Mouse (Mus musculus) activated CD4-positive, CD25-positive, alpha-beta regulatory T cell, adult 4 months (primary cell): Measurements from ENCODE around the gene AU040320. TPM values are rescaled to one million over a fixed set of nuclear protein-coding genes. Genes with fewer than 3 reads are reported as not detected.

Experiments used
- ATAC-seq: one replicate; pipeline ENCODE4 v1.8.0; 2017
- polyA plus RNA-seq, 2 experiments: library from polyadenylated mRNA; unstranded; fragments of 100-300 nt; shearing (Covaris generic); gene quantifications; one replicate each; pipeline ENCODE4 v1.2.1; 2017

Gene AU040320
- polyA plus RNA-seq, 2 experiments from 2014 or later: 11.8 to 15.6 TPM

DNA sequence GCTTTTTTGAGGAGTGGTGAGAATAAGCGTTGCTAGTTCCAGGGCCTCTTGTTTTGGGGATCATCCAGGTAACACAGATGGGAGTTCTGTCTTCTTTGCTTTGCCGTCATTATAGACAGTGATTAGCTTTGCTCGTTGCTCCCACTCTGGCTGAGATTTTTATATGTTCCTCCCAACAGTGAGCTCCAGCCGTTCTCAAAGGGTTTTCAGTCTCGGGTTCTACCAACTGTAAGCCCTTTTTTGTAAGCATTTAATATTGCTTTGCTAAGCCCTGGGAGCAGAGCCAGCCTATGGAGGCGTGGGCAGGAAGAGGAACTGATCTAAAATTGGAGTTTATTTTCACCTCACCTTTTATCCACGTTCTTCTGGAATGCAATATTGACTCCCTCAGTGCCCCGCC lies 29.7 kb downstream of the AU040320 start:
- ATAC-seq: no peak

DNA sequence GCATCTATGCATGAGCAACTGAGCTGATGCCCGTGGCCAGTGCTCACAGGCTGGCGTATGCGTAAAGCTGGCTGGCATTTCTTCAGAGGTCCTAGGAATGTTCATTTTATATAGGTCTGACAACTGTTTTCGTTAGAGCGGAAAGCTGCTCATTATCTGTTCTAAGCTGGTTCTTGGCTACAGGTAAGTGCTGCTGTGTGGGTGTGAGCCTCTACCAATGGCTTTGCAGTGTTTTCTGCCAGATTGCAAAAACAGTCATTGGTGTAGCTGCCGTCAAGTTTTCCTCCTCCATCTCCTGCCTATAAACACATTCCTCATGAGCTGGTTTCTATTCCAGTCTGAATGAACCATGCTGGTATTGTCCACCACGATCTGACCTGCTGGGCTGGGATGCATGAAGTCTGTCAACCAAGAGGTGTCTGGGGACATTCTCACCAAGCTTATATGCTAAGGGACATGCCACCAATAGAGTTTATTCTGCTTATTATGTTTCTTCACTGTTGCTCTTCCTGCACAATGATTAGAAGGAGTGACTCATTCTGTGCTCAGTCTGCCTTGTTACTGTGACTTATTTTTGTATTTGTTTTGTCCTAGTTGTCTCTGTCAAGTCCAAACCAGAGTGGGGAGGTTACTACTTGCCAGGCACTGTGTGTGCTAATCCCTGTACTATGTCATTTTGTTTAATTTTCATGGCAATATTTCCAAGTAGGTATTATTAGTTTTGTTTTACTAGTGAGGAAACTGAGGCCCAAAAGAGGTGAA lies 39.2 kb downstream of the AU040320 start:
- ATAC-seq: no peak

DNA sequence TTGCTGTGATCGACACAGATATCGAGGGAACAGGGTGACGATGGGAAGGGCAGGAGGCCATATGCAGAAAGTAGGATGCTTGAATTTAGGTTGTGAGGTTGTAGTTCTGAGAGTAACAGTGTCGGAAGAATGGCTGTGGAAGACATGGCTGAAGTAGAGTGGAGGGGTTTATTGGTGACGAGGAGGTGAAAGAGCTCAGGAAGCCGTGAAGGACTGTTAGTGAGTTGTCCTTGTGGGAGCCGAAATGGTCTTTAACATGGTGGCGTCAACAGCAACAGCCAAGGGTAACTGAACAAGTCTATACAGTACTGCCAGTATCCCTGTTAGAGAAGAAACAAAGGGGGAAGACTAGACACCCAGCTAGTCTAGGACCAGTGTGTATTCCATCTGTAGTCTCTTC lies 48.8 kb downstream of the AU040320 start:
- no peak for ATAC-seq

DNA sequence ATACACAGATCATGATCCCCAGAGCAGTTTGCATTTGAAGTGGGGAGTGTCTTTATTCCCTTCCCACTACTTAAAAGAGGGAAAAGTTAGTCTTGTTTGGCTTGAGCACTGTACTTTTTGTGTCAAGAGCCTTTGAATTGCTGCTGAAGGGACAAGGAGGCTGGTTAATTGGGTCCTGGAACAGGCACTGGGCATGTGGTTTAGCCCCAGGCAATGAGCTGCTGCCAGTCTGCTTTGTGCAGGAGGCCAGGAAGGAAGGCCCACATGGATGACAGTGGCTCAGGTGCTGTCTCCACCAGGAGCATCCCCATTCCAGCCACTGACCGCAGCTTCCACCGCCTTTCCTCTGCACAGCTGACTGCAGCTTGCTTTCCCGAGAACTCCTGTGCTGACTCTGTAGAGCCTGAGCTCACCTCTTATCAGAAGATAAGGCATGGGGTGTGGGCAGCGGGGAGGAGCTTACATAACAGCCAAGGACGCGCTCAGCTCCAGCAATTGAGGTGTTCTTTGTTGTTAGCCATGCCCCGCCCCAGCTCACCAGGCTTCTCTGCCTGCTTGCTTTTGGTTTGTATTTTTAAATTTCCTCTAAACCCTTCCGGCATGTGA lies 50.0 kb downstream of the AU040320 start:
- no peak for ATAC-seq

DNA sequence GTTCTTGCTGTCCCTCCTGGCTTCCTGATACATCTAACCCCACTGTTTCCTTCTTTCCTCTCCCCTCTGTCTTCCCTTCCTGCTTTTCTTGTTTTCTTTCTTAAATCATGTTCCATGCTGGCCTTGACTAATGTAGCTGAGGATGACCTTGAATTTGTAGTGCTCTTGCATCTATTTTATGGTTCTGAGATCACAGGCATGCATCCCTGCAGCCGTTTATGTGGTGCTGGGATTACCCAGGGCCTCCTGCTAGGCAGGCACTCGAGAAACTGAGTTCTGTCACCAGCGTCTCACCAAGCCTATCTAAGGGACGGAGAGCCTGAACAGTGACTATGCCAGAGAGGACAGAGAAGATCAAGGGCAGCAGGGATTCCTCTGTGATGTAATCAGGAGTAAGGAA lies 52.4 kb downstream of the AU040320 start:
- no peak for ATAC-seq

DNA sequence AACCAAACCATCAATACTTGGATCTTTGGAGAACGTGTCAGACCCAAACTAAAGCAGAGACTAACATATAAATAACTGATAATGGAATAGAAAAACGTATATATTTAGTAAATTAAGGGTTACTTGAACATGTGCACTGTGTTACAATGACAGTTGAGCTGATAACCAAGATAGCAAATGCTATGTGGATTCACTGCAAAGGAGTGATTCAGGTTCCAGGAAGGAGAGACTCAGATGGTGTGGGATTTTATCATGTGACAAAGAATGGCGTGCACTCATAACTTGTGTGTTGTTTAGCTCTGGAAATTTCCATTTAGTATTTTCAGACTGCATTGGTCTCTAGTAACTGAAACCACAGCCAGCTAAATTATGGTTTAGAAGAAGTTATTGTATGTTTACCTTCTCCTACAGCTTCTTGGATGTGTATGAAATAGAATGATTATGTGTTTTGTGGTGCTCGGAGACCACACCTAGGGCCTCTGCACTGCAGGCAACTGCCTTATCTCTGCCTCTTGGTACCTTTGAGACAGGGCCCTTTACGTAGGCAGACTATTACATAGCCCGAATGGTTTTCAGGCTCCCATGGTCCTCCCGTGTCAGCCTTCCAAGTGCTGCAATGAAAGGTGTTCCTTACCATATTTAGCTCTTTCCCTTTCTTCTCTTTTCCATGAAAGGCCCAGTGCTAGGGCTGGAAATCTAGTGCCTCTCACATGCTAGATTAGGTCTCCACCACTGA lies 53.5 kb downstream of the AU040320 start:
- no peak for ATAC-seq

DNA sequence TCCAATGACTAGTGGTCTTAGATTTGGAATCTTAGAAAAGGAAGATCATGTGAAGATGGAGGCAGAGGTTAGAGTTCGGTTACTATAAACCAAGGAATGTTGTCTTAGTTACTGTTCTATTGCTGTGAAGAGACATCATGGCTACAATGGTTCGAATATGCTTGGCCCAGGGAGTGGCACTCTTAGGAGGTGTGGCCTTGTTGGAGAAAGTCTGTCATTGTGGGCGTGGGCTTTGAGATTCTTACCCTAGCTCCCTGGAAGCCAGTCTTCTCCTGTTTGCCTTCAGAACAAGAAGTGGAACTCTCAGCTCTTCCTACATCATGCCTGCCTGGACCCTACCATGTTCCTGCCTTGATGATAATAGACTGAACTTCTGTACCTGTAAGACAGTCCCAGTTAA lies 57.2 kb downstream of the AU040320 start:
- ATAC-seq: no peak

DNA sequence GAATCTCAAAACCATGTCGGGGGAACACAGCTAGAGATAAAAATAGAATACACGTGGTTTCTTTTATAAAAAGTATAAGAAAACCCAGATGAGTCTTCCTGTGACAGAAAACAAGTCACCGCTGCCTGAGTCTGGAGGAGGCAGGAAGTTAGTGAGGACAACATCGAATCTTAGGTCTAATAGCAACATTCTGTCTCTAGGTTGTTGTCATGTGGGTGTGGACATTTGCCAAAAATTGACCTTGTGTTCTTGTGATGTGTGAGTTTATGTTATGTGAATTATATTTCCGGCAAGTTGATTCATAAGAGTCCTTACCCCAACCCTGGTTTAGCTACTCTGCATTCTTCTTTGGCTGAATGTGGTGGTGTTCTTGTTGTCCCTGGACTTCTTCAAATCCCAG lies 59.9 kb downstream of the AU040320 start:
- peak; percentile 79 for ATAC-seq

DNA sequence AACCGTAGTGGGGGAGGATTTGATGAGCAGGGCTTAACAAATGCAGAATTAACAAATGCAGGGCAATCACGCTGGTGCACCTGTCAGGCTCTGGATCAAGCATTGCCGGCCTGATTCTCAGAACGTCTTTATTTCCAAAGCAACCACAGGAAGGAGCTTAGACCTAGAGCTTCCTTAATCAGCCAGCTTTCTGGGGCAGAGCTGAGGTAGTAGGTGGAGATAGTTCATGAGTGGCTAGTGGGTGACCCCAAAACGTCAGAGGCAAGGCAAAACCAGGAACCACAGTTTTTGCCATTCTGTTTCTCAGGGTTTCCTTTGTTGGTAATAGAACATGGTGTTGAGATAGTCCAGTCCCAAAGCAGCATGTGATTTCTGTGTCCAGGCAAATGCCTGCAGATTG lies 61.5 kb downstream of the AU040320 start:
- ATAC-seq: peak; percentile 40

DNA sequence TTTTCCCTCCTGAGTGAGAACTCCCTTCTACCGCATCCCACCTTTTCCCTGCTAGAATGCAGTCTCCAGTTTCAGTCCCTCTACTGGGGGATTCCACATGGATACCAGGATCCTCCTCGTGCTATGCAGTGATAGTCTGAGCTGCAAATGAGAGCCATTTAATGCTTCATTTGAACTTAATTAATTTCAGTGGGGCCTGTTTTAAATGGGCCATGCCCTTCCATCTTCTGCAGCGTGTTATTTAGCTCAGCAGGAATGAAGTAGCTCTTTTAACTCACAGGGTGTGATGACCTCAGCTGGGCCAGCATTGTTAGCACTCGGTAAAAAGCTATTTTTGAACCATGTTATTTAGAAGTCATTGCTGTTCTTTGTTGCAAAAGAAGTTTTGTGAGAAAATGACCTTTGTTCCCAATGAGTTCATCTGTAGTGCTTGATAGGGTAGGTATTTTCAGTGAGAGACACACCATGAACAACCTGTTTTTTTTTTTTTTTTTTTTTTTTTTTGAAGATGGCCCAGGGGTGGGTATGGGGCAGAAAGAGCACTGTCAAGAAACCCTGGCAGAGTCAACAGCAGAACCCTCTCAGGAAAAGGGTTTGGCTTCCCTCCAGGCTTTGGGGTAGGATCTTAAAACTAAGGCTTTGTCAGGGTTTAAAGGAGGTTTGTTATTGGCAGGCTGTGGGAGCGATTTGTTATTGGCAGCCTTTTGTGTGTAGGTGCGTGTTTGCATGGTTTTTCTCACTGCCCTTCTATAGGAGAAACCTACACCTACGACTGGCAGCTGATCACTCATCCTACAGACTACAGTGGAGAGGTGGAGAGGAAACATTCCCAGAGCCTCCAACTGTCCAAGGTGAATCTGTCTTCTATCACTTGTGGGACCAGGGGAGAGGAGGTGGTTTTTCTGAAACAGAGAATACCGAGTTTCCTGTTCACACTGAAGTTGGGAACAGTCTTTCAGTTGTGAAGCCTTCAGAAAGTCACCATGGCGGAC lies 69.8 kb downstream of the AU040320 start:
- no peak for ATAC-seq

DNA sequence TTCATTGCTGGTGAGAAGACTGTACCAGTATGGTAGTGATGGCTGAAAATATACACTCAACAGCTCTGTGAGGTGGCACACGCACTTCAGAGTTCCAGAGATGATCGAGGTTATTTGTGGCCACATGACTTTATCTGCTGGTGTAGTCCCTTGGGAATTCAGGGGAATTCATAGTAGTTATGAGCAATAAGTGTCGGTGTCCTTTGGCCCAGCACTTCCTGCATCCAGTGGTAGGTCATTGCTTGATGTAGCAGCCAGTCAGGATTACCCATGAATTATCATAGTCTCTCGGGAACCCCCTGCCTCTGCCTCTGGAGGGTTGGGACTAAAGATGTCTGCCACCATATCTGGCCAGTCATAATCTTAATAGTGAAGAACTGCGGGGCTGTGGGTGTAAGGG lies 70.6 kb downstream of the AU040320 start:
- no peak for ATAC-seq

DNA sequence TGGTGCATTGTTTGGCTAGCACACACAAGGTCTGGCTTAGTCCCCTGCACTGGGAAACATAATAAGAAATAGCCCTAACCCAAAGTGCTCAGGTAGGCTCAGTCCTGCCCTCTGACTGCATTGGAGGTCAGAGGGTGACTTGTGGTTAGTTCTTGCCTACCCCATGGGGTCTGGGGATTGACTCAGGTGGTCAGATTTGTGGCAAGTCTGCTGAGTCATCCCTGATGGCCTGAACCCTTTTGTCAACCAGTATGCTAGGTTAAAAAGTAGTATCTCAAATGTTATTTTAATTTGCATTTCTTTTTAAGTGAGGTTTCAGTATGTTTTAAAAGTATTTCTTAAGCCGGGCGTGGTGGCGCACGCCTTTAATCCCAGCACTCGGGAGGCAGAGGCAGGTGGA lies 77.8 kb downstream of the AU040320 start:
- ATAC-seq: no peak

DNA sequence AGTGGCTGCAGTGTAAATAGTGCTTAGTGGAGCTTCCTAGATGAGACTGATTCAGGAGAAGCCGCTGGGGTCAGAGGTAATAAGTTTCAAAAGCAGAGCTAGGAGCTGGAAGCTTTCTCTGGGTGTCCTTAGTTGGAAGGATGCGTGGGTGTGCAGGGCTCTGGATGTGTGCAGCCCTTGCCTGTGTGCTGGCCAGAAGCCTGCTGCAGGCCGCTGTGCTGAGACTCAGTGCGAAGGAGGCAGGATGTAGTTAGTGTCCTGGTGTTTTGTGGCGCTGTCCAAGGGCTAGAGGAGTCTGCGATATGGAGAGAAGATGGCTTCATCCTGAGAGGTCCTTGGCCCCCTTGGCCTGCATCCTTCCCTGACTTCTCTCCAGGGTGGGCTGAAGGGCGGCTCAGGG lies 85.5 kb downstream of the AU040320 start:
- no peak for ATAC-seq

DNA sequence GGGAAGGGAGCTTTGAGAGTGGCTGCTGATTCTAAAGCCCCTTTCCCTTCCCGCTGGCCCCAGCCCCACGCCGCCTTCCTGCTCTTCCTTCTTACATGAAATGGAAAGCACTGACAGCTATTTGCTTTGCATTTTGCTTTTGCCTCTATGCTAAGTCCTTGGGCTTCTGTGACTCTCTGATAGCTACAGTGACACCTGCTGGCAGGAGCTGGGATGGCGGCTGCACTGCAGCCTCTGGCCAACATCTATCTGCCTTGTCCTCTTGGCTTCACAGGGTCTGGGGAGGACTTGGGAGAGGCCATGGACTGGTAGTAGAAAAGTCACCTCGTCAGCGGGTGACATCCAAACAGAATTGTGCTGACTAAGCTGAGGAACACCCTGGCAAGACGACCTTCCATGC lies 86.5 kb downstream of the AU040320 start:
- ATAC-seq: peak; percentile 65

DNA sequence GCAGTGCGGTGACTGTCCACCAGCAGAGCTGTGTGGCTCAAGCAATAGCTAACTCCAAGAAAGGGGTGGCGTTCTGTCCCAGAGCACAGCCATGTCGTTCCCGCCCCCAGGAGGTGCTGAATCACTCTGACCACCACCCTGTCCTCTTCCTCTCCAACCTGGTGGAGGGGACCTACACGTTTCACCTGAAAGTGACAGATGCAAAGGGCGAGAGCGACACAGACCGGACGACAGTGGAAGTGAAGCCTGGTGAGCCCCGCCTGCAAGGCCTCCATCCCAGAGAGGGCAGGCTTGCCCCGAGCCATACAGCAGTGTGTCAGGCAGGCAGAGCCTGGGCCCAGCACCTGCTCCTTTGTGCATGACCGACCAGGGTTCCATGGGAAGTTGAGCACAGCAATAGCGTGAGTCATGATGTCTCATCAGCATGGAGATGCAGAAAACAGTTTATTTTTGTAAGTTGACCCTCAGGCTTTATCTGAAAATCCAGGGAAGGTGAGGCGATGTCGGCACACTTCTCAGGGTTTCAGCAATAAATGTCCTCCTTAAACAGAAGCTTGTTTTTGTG lies 87.7 kb downstream of the AU040320 start:
- no peak for ATAC-seq

DNA sequence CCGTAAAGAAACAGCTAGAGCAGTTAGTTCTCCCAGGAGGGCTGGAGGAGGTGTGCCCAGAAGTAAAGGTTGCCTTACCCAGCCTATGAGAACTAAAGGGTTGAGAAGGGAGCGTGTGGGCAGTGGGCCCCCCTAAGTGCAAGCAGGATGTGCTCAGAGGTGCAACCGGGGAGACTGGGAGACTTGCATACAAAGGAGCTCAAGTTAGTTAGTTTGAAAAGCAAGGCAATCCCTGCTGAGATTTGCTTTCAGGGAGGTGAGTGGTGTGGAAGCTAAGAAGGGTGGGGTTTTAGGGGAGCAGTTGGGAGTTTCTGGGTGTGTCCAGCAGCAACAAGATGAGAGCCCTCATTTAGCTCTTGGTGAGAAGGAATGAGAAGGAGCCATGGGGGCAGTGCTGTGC lies 89.6 kb downstream of the AU040320 start:
- no peak for ATAC-seq

DNA sequence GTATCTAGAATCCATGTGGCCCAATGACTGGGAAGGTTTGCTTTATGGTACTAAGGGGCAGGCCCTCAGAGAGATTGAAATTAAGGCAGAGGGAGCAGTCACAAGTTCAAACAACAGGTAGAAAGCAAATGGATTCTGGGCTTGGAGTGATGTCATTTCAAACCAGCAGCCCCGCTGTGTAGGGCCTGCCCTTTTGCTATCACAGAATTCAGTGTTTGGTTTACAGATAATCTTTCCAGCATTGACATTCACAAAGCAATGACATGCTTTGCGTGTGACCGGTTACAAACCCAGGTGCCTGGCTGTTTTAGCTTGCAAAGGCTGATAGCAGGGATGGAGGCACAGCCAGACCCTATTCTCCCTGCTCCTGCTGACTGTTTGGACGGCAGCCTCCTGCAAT lies 92.3 kb downstream of the AU040320 start:
- ATAC-seq: no peak

DNA sequence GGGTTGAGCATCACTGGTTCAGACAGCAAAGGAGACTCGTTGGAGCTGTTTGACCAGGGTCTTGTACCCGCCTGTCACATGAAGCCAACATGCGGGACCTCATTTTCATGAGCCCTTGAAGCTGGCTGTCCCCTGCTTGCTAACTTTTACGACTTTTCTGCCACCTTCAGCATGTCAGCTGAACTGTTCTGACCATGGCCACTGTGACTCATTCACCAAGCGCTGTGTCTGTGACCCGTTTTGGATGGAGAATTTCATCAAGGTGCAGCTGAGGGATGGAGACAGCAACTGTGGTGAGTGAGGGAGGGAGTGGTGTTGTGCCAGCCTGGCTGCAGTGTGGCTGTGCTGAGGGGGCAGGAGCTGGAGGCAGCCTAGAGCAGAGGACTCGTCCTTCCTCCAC lies 93.6 kb downstream of the AU040320 start:
- no peak for ATAC-seq

DNA sequence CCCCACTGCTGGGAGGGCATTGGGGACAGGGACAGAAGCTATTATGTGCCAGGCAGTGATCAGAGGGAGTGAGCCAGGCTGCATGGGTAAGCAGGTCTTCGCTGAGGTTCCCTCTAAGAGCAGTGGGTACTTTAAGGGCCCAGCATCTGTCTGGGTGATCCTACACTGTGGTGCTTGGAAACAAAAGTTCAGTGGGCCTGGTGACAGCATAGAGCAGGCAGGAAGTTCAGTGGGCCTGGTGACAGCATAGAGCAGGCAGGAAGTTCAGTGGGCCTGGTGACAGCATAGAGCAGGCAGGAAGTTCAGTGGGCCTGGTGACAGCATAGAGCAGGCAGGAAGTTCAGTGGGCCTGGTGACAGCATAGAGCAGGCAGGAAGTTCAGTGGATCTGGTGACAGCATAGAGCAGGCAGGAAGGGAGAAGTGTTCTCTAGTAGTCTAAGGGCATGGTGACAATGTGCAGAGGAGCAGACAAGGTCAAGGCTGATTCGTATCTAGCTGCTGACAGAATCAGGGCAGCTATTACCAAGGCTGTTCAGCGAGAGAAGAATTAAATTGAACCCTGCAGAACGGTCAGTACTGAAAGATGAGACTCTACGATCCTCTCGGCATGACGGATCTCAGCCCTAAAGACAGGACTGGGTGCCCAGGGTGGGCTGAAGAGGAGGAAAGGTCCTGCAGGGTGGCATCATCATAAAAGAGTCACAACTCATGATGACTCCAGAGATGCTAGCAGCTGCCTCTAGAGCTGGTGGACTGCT lies 96.9 kb downstream of the AU040320 start:
- ATAC-seq: peak; percentile 52

DNA sequence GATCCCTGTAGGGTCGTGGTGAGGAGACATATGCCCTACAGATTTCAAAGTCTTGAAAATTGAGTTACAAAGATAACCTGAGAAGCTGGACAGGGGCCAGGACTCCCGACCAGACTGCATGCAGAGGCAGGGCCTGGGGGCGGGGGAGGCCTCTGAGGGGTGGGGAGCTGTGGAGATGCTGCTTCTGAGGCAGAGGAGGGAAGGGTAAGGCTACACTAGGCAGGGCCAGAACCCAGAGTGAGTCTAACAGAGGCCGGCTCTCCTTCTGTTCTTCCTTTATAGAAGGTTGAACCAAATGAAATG lies 97.4 kb downstream of the AU040320 start:
- ATAC-seq: no peak

DNA sequence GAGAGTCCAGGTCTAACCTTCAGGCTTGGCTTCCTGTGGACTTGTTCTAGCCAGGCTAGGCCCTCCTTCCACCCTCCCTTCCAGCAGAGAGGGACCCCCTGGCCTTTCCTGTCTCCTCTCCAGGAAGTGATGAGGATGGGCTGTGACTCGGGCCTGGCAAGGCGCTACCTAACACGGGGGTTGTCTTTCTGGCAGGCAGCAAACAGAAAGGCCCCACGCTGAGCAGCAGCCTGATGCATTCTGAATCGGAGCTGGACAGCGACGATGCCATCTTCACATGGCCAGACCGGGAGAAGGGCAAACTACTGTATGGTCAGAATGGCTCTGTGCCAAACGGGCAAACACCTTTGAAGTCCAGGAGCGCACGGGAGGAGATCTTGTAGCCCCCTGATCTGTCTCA lies 99.6 kb downstream of the AU040320 start:
- no peak for ATAC-seq
